Mouse (Mus musculus) gastrocnemius, adult 2 months (tissue): ENCODE results near the gene Cyb561d2. TPM values are rescaled to one million over a fixed set of nuclear protein-coding genes. Genes with fewer than 3 reads are reported as not detected.
A peak's percentile ranks its signal among the peaks of the same experiment; 100 is the strongest.

Experiments used
- DNase-seq: peaks from one replicate; pipeline ENCODE4 v3.0.0; 2022
- H3K27ac ChIP-seq: fragments of 200-600 bp; 2 replicates; pipeline ENCODE4 v1.8.1; 2022; ENCODE audit warnings: mild to moderate bottlenecking
- H3K4me3 ChIP-seq: fragments of 200-600 bp; 2 replicates; pipeline ENCODE4 v1.8.1; 2022; ENCODE audit warnings: mild to moderate bottlenecking, moderate library complexity
- CTCF ChIP-seq: fragments of 200-600 bp; IDR thresholded peaks from 2 replicates; pipeline ENCODE4 v1.8.1; 2022; ENCODE audit warnings: antibody characterized with exemption, mild to moderate bottlenecking, moderate library complexity
- intact Hi-C: fragments of 180-260 bp; cut with DNase I; formaldehyde crosslinking; loops from one replicate; pipeline ENCODE4 v1.15.1; 2025
- total RNA-seq, 2 experiments: library from RNA; stranded (reverse); gene quantifications; 2 replicates each; pipeline ENCODE4 v1.2.3; 2021

Cyb561d2 gene
- total RNA-seq, 2 experiments from 2014 or later: 3.1 TPM

GRCm38 (mm10) chr9:107552690-107553393 lies 10.8 kb upstream of the Cyb561d2 start:
- intact Hi-C loops: no loop called here
- Histone ChIP-seq H3K27ac (peak overlapping the region; percentile 85; the same call in 1 of the 2 replicates), H3K4me3 (no peak overlapping the region)
- no peak for DNase-seq
- no peak for TF ChIP-seq CTCF

- H3K27ac ChIP-seq: peak overlapping the region; percentile 85
- intact Hi-C loops: no loop called here
- TF ChIP-seq CTCF: no peak
These were observed 9.9 kb upstream of the Cyb561d2 start for GRCm38 (mm10) chr9:107551890-107552355.

GRCm38 (mm10) chr9:107551117-107551889 lies 9.3 kb upstream of the Cyb561d2 start, which contains the start of gene Rassf1:
TSS of gene Rassf1 (plus strand) at chr9:107551555.
- Histone ChIP-seq H3K4me3 (peak within 1 kb of the TSS; percentile 78), H3K27ac (peak within 1 kb of the TSS; percentile 85)
- DNase-seq: peak; percentile 82
- intact Hi-C loops: no loop called here
- no peak for TF ChIP-seq CTCF

More at GRCm38 (mm10) chr9:107551890-107552355, 9.9 kb upstream of the Cyb561d2 start:
- DNase-seq: no peak
- peak overlapping the region; percentile 78 for H3K4me3 ChIP-seq

- intact Hi-C loops: no loop called here
- Histone ChIP-seq H3K27ac (peak overlapping the region; percentile 85; the same call in 1 of the 2 replicates), H3K4me3 (no peak overlapping the region; the same call in 1 of the 2 replicates)
- no peak for DNase-seq
- TF ChIP-seq CTCF: no peak
These were observed 8.6 kb upstream of the Cyb561d2 start for GRCm38 (mm10) chr9:107550491-107551116.

- Histone ChIP-seq H3K27ac (no peak overlapping the region), H3K4me3 (no peak overlapping the region)
- intact Hi-C loops: no loop called here
- no peak for TF ChIP-seq CTCF
- DNase-seq: no peak
These were observed 7.5 kb upstream of the Cyb561d2 start for GRCm38 (mm10) chr9:107549297-107550074.

GRCm38 (mm10) chr9:107548820-107549219 lies 6.8 kb upstream of the Cyb561d2 start:
- no peak for DNase-seq
- no peak for TF ChIP-seq CTCF
- no peak overlapping the region for H3K27ac ChIP-seq
- H3K4me3 ChIP-seq: no peak overlapping the region
- intact Hi-C loops: no loop called here

GRCm38 (mm10) chr9:107547957-107548356 lies 6.0 kb upstream of the Cyb561d2 start:
- no peak for TF ChIP-seq CTCF
- no peak for DNase-seq
- intact Hi-C loops: no loop called here
- Histone ChIP-seq H3K4me3 (no peak overlapping the region), H3K27ac (no peak overlapping the region)

- peak within 1 kb of the TSS; percentile 46 for H3K4me3 ChIP-seq
- peak within 1 kb of the TSS; percentile 21; the same call in 1 of the 2 replicates for H3K27ac ChIP-seq
- peak; percentile 87 for DNase-seq
- no peak for TF ChIP-seq CTCF
- intact Hi-C loops: no loop called here
These were observed 5.0 kb upstream of the Cyb561d2 start, which contains the start of gene Zmynd10 for GRCm38 (mm10) chr9:107547026-107547425. TSS of gene Zmynd10 (plus strand) at chr9:107547298.

GRCm38 (mm10) chr9:107545602-107546001 lies 3.6 kb upstream of the Cyb561d2 start:
- TF ChIP-seq CTCF: peak; percentile 97
- Histone ChIP-seq H3K27ac (0 out of 2 replicates have a peak overlapping the region, but pooled peaks have one; percentile 9), H3K4me3 (no peak overlapping the region)
- intact Hi-C loops: no loop called here
- peak; percentile 77 for DNase-seq

- DNase-seq: no peak
- Histone ChIP-seq H3K27ac (0 out of 2 replicates have a peak overlapping the region, but pooled peaks have one; percentile 9), H3K4me3 (no peak overlapping the region)
- intact Hi-C loops: no loop called here
- no peak for TF ChIP-seq CTCF
These were observed 3.2 kb upstream of the Cyb561d2 start for GRCm38 (mm10) chr9:107545199-107545598.

GRCm38 (mm10) chr9:107544729-107545128 lies 2.7 kb upstream of the Cyb561d2 start:
- intact Hi-C loops: no loop called here
- no peak for TF ChIP-seq CTCF
- DNase-seq: no peak
- Histone ChIP-seq H3K4me3 (no peak overlapping the region), H3K27ac (no peak overlapping the region)

- TF ChIP-seq CTCF: no peak
- no peak for DNase-seq
- no peak overlapping the region for H3K27ac ChIP-seq
- no peak overlapping the region for H3K4me3 ChIP-seq
- intact Hi-C loops: no loop called here
These were observed 2.3 kb upstream of the Cyb561d2 start for GRCm38 (mm10) chr9:107544196-107544700.
